Comparison of ENCODE assay signal across 8 mouse cellular contexts in genomic region chr10:62132691-62133281, GRCm38 (mm10). TPM values are rescaled to one million over a fixed set of nuclear protein-coding genes. Genes with fewer than 3 reads are reported as not detected.
DNase-seq lines count a peak whose midpoint lies in the region; ATAC-seq lines count a peak whose summit lies in the region.

TSS of gene Neurog3 (plus strand) at chr10:62133090.

- DNase-seq in embryo, embryonic 10 days (ENCODE audit: low spot score): peak; percentile 56
- DNase-seq in embryo, embryonic 9.5 days (ENCODE audit: extremely low spot score): no peak
- no peak for DNase-seq in hindbrain, embryonic 14.5 days (ENCODE audit: low spot score)
- DNase-seq in midbrain, embryonic 11.5 days (ENCODE audit: low spot score, missing footprints): peak; percentile 90
- DNase-seq in left cerebral cortex, adult 8-10 months (ENCODE audit: low spot score in 2 of 2): no peak
- no peak for DNase-seq in urinary bladder, postnatal 36 days (ENCODE audit: low spot score in 2 of 2)
- DNase-seq in testis, postnatal 10 days (ENCODE audit: low spot score): no peak

- no peaks in the 10 kb centered on the region for H3K9me3 ChIP-seq in hindbrain, embryonic 14.5 days (ENCODE audit: control insufficient read depth, low read length)
- no peaks in the 10 kb centered on the region for H3K9me3 ChIP-seq in midbrain, embryonic 11.5 days (ENCODE audit: control insufficient read depth, low read length)

- H3K27me3 ChIP-seq in hindbrain, embryonic 14.5 days (ENCODE audit: control insufficient read depth, insufficient read depth, low read length): peaks cover 98% of the 10 kb centered on the region
- peaks cover 90% of the 10 kb centered on the region for H3K27me3 ChIP-seq in midbrain, embryonic 11.5 days (ENCODE audit: control insufficient read depth, insufficient read depth, low read length)

- peak; percentile 76 for ATAC-seq in common myeloid progenitor, adult 5-6 weeks (replicated peaks; ENCODE audit: low read depth, poor library complexity, severe bottlenecking)
- no peak; the same call in 1 of the 2 replicates for ATAC-seq in hindbrain, embryonic 14.5 days (ENCODE audit: low FRiP score)
- no peak for ATAC-seq in midbrain, embryonic 11.5 days (ENCODE audit: low FRiP score)

- WGBS in hindbrain, embryonic 14.5 days: 1% methylated on average over 24 of the region's 29 CpGs
- WGBS in midbrain, embryonic 11.5 days: under 1% methylated on average over 29 of the region's 29 CpGs

- H3K4me3 ChIP-seq in hindbrain, embryonic 14.5 days (replicated peaks; ENCODE audit: low read length): peak within 1 kb of the TSS; percentile 22
- peak within 1 kb of the TSS; percentile 21 for H3K4me3 ChIP-seq in midbrain, embryonic 11.5 days (ENCODE audit: low read depth, low read length)

- H3K4me2 ChIP-seq in hindbrain, embryonic 14.5 days (replicated peaks): peak within 1 kb of the TSS; percentile 37
- peak within 1 kb of the TSS; percentile 43 for H3K4me2 ChIP-seq in midbrain, embryonic 11.5 days

- no peak within 1 kb of the TSS for H3K9ac ChIP-seq in hindbrain, embryonic 14.5 days
- no peak within 1 kb of the TSS for H3K9ac ChIP-seq in midbrain, embryonic 11.5 days (ENCODE audit: low read length)

- no peak within 1 kb of the TSS for H3K27ac ChIP-seq in hindbrain, embryonic 14.5 days
- H3K27ac ChIP-seq in midbrain, embryonic 11.5 days (ENCODE audit: low read depth, low read length): no peak within 1 kb of the TSS

- no peaks in the 10 kb centered on the region for H3K36me3 ChIP-seq in hindbrain, embryonic 14.5 days (replicated peaks; ENCODE audit: control insufficient read depth, insufficient read depth)
- no peaks in the 10 kb centered on the region for H3K36me3 ChIP-seq in midbrain, embryonic 11.5 days (ENCODE audit: control insufficient read depth, insufficient read depth, low read length)

- peaks cover 6% of the 10 kb centered on the region; the same call in 1 of the 2 replicates for H3K4me1 ChIP-seq in hindbrain, embryonic 14.5 days (replicated peaks; ENCODE audit: control insufficient read depth, insufficient read depth, low read length)
- H3K4me1 ChIP-seq in midbrain, embryonic 11.5 days (ENCODE audit: control insufficient read depth, insufficient read depth, low read length): peaks cover 7% of the 10 kb centered on the region

RNA-seq across cellular contexts. Expression of gene Neurog3, which starts in this region (rescaled TPM):
- total RNA-seq in common myeloid progenitor, adult 5-6 weeks (2017): not detected in 2 replicates
- polyA plus RNA-seq in hindbrain, embryonic 14.5 days (2014; fragmentation: Nextera tagmentation; extraction: Ambion mirVana): not detected in 2 replicates
- 0.34 and 0.37 TPM in 2 replicates for polyA plus RNA-seq in midbrain, embryonic 11.5 days (2014; fragmentation: Nextera tagmentation; extraction: Ambion mirVana)
- total RNA-seq in left cerebral cortex, adult 8-10 months (2022): not detected

Comparison
In these comparisons a context has a peak if more than half of its experiments do, and no peak if none do; other contexts are left out.
1. Peak in ATAC-seq in common myeloid progenitor, adult 5-6 weeks; RNA of the gene not detected or under 1 TPM.
2. Peak in DNase-seq, H3K4me3 ChIP-seq and H3K4me2 ChIP-seq in midbrain, embryonic 11.5 days; RNA of the gene not detected or under 1 TPM.